Mouse (Mus musculus) ES-E14 (cell line): ENCODE results near the gene Fgf11. TPM values are rescaled to one million over a fixed set of nuclear protein-coding genes. Genes with fewer than 3 reads are reported as not detected.

Source experiments
- DNase-seq: peaks from one replicate; pipeline ENCODE4 v3.0.0-alpha.2; 2013; ENCODE audit warnings: low read depth, low spot score
- H3K27ac ChIP-seq: 2 replicates; pipeline ENCODE4 v1.5.1; 2012; ENCODE audit warnings: low read depth, mild to moderate bottlenecking, low read length, moderate library complexity, mixed read lengths; ENCODE audit not compliant: poor library complexity, insufficient read depth, severe bottlenecking
- H3K36me3 ChIP-seq: 2 replicates; pipeline ENCODE4 v1.6.1; 2012; ENCODE audit warnings: mild to moderate bottlenecking, low read length, moderate library complexity, mixed read lengths; ENCODE audit not compliant: control insufficient read depth, poor library complexity, insufficient read depth, severe bottlenecking
- H3K4me1 ChIP-seq, 2 experiments: fragments of 150-350 bp in 1 of 2; sonication (generic) in 1 of 2; 2 replicates each; pipeline ENCODE4 v1.6.1; 2012; ENCODE audit warnings: low read length in 2 of 2, mild to moderate bottlenecking in 1 of 2, mixed read lengths in 1 of 2; ENCODE audit not compliant: control insufficient read depth in 2 of 2, insufficient read depth in 2 of 2, poor library complexity in 1 of 2
- H3K4me3 ChIP-seq, 2 experiments: fragments of 150-350 bp in 1 of 2; sonication (generic) in 1 of 2; 2 replicates each; pipeline ENCODE4 v1.5.1; 2012; ENCODE audit warnings: low read length in 2 of 2, low read depth in 1 of 2, mild to moderate bottlenecking in 1 of 2, mixed read lengths in 1 of 2; ENCODE audit not compliant: insufficient read depth in 1 of 2, poor library complexity in 1 of 2, severe bottlenecking in 1 of 2
- H3K9ac ChIP-seq: 2 replicates; pipeline ENCODE4 v1.6.1; 2012; ENCODE audit warnings: low read depth, mild to moderate bottlenecking, low read length, mixed read lengths; ENCODE audit not compliant: poor library complexity, insufficient read depth, severe bottlenecking
- H3K9me3 ChIP-seq: fragments of 150-350 bp; sonication (generic); 2 replicates; pipeline ENCODE4 v1.6.1; 2012; ENCODE audit warnings: low read depth, mild to moderate bottlenecking, low read length; ENCODE audit not compliant: control insufficient read depth, insufficient read depth
- CHD2 ChIP-seq: IDR thresholded peaks from 2 replicates; pipeline ENCODE4 v1.6.1; 2014; ENCODE audit warnings: mild to moderate bottlenecking, low read depth, low read length, inconsistent platforms
- HCFC1 ChIP-seq: IDR thresholded peaks from 2 replicates; pipeline ENCODE4 v1.6.1; 2012; ENCODE audit warnings: low read length, inconsistent platforms, borderline replicate concordance; ENCODE audit not compliant: insufficient read depth
- MAFK ChIP-seq: IDR thresholded peaks from 2 replicates; pipeline ENCODE4 v1.6.1; 2014; ENCODE audit warnings: mild to moderate bottlenecking, low read depth, low read length, inconsistent platforms; ENCODE audit not compliant: insufficient read depth
- ZC3H11A ChIP-seq: IDR thresholded peaks from 2 replicates; pipeline ENCODE4 v1.6.1; 2012; ENCODE audit warnings: low read depth, mild to moderate bottlenecking, inconsistent platforms, low read length, borderline replicate concordance
- ZNF384 ChIP-seq: IDR thresholded peaks from 2 replicates; pipeline ENCODE4 v1.6.1; 2012; ENCODE audit warnings: low read depth, low read length, inconsistent platforms
- in situ Hi-C, 2 experiments: fragments of 600-800 bp; cut with MboI; formaldehyde crosslinking; loops; one replicate each; pipeline ENCODE4 v1.15.1; 2025; ENCODE audit warnings: low sequenced_read_pairs in 2 of 2, inconsistent platforms in 1 of 2; ENCODE audit not compliant: unreplicated experiment in 2 of 2
- total RNA-seq: library from RNA; depleted of rRNA; stranded (reverse); fragments of 300-350 nt; gene quantifications from 2 replicates; pipeline ENCODE4 v1.2.3, GENCODE M21; 2012

Gene Fgf11
- total RNA-seq, 1 experiment = 0.31 TPM

DNA sequence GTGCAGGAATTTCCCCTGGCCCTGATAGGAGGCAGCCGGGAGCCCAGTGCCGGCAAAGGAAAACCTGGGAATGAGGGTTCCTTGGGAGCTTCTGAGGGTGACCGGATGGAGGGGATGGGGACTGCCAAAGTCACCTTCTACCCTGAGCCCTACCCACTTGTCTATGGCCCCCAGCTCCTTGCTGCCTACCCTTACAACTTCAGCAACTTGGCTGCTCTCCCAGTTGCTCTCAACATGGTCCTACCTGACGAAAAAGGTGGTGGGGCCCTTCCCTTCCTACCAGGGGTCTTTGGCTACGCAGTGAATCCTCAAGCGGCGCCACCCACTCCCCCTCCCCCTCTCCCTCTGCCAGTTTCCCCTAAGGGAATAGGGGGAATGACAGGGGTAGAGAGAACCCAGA is 22.7 kb downstream of the Fgf11 start:
- TF ChIP-seq MAFK (no peak), CHD2 (no peak), ZC3H11A (no peak), ZNF384 (no peak), HCFC1 (no peak)
- Histone ChIP-seq H3K4me3 (no peak overlapping the region), H3K27ac (no peak overlapping the region), H3K9ac (no peak overlapping the region), H3K9me3 (no peaks in the 10 kb centered on the region), H3K36me3 (no peaks in the 10 kb centered on the region), H3K4me1 (peaks cover 8 to 33% of the 10 kb centered on the region in 2 experiments)
- in situ Hi-C loops = no loop called here
- DNase-seq = no peak

DNA sequence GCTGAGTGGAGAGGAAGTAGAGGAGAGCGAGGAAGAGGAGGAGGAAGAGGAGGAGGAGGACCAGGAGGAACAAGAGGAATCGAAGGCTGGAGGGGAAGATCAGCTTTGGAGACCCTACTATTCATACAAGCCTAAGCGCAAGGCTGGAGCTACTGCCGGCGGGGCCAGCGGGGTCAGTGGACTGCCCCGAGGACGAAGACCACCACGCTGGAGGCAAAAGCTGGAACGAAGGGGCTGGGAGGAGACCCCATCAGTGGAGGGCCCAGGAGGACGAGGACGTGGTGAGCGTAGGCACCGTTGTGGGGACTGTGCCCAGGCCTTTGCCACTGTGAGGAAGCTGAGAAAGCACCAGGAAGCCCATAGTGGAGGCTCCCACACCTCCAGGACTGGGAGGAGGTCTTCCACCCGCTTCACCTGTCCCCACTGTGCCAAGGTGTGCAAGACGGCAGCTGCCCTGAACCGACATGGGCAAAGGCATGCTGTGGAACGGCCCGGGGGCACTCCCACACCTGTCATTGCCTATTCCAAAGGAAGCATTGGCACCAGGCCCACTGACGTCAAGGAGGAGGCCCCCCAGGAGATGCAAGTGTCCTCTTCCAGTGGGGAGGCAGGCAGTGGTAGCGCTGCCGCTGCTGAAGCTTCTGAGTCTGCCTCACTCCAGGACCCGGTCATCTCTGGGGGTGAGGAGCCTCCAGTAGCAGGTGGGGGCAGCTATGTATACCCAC is 23.2 kb downstream of the Fgf11 start:
- Histone ChIP-seq H3K27ac (no peak overlapping the region), H3K9me3 (no peaks in the 10 kb centered on the region), H3K9ac (no peak overlapping the region), H3K4me1 (peaks cover 6 to 33% of the 10 kb centered on the region in 2 experiments; a peak in 3 of 4 replicates), H3K36me3 (no peaks in the 10 kb centered on the region), H3K4me3 (no peak overlapping the region)
- in situ Hi-C loops = no loop called here
- TF ChIP-seq CHD2 (no peak), MAFK (no peak), ZNF384 (no peak), HCFC1 (no peak), ZC3H11A (no peak)
- DNase-seq = no peak

DNA sequence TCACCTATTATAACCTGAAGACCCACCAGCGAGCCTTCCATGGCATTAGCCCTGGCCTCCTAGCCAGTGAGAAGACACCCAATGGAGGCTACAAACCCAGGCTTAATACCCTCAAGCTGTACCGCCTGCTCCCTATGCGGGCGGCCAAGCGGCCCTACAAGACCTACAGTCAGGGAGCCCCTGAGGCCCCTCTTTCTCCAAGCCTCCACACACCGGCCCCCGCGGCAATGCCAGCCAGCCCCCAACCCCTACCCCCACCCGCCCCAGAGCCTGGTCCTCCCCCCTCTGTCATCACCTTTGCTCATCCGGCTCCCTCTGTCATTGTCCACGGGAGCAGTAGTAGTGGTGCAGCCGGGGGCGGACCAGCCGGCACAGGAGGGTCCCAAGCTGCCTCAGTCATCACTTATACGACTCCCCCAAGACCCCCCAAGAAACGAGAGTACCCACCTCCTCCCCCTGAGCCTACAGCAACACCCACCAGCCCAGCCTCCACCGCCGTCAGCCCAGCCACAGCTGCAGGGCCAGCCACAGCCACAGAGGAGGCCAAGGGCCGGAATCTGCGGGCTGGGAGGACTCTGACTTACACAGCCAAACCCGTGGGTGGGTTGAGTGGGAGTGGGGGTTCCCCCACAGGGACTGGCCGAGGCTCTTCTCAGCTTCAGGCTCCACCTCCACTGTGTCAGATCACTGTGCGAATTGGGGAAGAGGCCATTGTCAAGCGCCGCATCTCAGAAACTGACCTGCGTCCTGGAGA is 24.0 kb downstream of the Fgf11 start:
- H3K4me1 ChIP-seq = peaks cover 6 to 32% of the 10 kb centered on the region in 2 experiments; a peak in 3 of 4 replicates
- DNase-seq = no peak
- H3K4me3 ChIP-seq = no peak overlapping the region
- in situ Hi-C loops = no loop called here
- H3K9ac ChIP-seq = no peak overlapping the region
- no peak overlapping the region for H3K27ac ChIP-seq
- H3K9me3 ChIP-seq = no peaks in the 10 kb centered on the region
- H3K36me3 ChIP-seq = no peaks in the 10 kb centered on the region
- TF ChIP-seq ZC3H11A = no peak
- no peak for TF ChIP-seq MAFK
- TF ChIP-seq HCFC1 = no peak
- TF ChIP-seq CHD2 = no peak
- no peak for TF ChIP-seq ZNF384

DNA sequence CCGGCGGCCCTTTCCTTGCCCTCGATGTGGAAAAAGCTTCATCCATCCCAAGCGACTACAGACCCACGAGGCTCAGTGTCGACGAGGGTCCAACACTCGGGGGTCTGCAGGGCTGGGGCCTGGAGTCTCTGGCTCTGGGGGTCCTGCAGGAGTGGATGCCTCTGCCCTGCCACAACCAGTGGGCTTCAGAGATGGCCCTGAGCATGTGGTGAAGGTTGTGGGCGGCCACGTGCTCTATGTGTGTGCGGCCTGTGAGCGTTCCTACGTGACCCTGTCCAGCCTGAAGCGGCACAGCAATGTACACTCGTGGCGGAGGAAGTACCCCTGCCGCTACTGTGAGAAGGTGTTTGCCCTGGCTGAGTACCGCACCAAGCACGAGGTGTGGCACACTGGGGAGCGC is 25.2 kb downstream of the Fgf11 start:
- Histone ChIP-seq H3K9ac (no peak overlapping the region; the same call in 1 of the 2 replicates), H3K36me3 (no peaks in the 10 kb centered on the region), H3K9me3 (no peaks in the 10 kb centered on the region), H3K4me3 (peak overlapping the region; percentile 32 to 36; a peak in 2 of 4 replicates), H3K27ac (no peak overlapping the region), H3K4me1 (peaks cover 6 to 25% of the 10 kb centered on the region in 2 experiments; a peak in 3 of 4 replicates)
- TF ChIP-seq MAFK = no peak
- no peak for TF ChIP-seq HCFC1
- no peak for TF ChIP-seq ZC3H11A
- TF ChIP-seq ZNF384 = no peak
- TF ChIP-seq CHD2 = no peak
- in situ Hi-C loops = no loop called here
- DNase-seq = no peak
